Mouse (Mus musculus) forelimb bud, embryonic 11.5 days (tissue): Measurements from ENCODE around the gene Aspdh.

Experiments used
- DNase-seq: peaks from one replicate; pipeline ENCODE4 v3.0.0-alpha.2; 2012; ENCODE audit warnings: low read depth, low spot score

Gene Aspdh

DNA sequence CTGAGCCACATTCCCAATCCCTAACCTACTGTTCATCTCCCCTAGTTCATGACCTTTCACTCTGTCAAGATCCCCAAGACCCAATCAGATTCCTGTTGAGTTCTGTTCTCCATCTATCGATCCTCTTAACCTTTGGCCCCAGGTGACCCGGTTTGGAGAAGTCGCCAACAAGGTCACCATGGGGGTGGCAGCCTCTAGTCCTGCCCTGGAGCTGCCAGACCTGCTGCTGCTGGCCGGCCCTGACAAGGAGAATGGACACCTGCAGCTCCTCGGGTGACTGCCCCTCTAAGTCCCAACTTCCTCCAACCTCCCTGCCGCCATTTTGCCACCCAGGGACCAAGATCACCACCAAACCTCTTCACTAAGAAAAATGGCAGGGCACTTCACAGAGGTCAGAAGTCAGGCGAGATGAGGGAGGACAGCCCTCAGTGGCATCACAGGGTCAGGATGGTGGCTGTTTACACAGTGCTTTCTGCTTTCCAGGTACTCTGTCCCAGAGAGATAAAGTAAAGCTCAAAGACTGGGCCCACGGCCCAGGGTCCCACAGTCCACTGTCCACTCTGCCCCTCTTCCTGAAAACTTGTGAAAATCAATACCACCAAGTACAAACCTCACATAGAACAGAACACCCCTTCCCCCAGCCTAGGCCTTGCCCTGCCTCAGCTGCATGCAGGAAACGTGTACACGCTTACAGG lies 32.3 kb downstream of the Aspdh start:
- no peak for DNase-seq

DNA sequence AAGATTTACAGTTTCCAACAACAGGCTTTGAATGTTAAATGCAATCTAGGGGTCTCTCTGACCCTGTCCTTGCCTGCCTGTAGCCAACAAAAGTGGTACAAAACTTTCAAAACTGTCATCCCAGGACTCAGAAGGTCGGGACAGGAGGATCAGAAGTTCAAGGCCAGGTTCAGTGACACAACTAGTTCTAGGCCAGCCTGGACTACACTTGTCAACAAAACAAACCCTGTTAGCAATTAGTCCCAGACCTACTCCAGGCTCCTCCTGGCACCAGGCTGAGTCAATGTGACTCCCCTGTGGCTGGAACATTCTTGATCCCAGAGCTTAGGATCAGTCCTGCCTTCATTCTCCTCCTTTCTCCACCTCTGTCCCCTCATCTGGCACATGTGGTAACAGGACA lies 33.7 kb downstream of the Aspdh start:
- no peak for DNase-seq

DNA sequence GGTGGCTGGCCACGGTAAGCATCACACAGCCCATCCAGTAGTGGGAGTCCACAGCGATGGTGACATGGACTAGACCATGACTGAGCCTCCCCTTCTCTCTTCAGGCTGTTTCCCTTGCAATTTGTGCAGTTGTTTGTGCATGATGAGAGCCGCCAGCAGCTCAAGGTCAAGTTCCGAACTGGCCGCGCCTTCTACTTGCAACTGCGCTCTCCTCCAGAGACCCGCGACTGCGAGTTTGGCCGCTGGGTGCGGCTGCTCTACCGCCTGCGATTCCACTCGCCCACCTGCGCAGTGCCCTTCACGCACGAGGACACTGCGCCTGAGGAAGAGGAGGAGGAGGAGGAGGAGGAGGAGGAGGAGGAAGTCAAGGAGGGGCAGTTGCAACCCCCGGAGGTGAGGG lies 34.9 kb downstream of the Aspdh start:
- no peak for DNase-seq

DNA sequence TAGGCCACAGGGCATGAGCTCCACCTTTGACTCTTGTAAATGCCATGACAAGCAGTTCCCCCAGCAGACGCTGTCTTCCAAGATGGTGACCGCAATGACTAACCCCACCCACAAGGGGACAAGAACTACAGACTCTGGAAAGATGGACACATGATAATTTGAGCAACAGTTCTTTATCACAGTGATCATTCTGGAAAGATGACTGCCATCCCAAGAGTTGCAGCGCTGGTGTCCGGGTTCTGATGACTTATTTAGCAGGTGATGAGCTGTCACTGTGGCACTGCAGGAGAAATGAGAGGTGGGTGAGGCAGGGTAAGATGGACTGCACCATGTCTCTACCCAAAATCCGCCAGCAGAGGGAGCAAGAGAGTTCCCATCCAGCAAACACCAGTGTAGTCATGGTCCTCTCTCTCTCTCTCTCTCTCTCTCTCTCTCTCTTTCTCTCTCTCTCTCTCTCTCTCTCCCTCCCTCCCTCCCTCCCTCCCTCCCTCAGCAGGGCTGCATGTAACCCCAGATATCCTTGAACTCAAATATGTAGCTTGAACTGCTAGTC lies 36.4 kb downstream of the Aspdh start:
- DNase-seq: peak; percentile 75

DNA sequence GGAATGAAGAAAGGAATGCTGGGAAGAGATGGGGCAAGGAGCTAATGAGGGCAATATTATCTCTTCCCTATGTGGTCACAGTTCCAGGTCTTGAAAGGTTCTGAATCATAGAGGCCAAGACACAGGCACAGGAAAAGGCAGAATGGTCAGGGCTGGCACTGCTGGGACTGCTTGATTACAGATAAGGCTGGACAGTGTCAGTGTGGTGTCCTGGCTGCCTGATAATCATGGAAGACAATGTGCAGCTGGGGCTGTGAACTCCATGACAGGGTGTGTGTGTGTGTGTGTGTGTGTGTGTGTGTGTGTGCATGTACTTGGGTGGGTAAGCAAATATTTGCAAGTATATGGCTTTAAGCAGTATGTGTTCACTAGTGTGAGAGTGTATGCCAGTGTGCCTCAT lies 42.3 kb downstream of the Aspdh start:
- no peak for DNase-seq
